Mouse (Mus musculus): ENCODE results near the gene Nrros.

DNA sequence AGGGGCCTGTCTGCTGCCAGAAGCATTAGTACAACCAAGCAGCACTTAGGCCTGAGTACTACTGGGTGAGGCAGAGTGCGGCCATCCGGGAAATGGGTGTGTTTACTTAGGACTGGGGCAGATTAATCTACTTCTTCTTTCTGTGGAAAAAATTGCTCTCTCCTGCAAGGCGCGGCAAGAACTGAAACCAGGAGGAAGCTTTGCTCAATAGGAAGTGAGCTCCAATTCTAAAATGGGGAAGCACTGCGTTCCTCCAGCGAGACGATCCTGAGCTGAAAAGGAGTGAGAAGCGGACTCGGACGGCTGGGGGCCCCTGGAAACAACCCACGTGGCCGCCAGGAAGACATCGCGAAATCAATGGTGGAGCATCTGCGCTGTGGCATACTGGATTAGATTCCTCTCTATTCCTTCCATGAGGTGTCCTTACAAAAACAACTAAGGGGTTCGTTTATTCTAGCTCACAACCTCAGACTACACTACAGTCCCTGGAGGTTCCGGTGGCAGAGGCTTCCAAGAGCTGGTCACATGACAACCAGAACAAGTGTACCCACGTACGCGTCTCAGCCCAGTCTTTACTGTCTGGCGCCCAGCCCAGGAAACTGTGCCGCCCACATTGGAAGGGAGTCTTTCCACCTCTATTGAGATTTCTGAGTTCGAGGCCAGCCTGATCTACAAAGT, 51.7 kb downstream of the Nrros start:
- TF ChIP-seq POLR2A (IDR thresholded peaks at IDR 0.05; ENCODE audit: borderline replicate concordance, low read depth, low read length) (no peak), CTCF (IDR thresholded peaks at IDR 0.05; ENCODE audit: low read depth, low read length) (no peak)

Data from bone marrow macrophage, adult 2 months (primary cell).